Mouse (Mus musculus) thymus, adult 2 months (tissue): ENCODE measurements around the gene Crip1. TPM values are rescaled to one million over a fixed set of nuclear protein-coding genes. Genes with fewer than 3 reads are reported as not detected.

Experiments used
- DNase-seq: peaks from one replicate; pipeline ENCODE4 v3.0.0; 2021
- H3K27ac ChIP-seq: fragments of 200-500 bp; 2 replicates; pipeline ENCODE4 v1.5.1; 2012; ENCODE audit warnings: low read length, control low read depth; ENCODE audit not compliant: control insufficient read depth, insufficient read depth
- H3K27me3 ChIP-seq: fragments of 200-500 bp; 2 replicates; pipeline ENCODE4 v1.6.1; 2012; ENCODE audit warnings: mild to moderate bottlenecking, low read length, moderate library complexity, mixed read lengths; ENCODE audit not compliant: control insufficient read depth, insufficient read depth
- H3K36me3 ChIP-seq: fragments of 200-500 bp; 2 replicates; pipeline ENCODE4 v1.6.1; 2012; ENCODE audit warnings: mild to moderate bottlenecking, low read length, moderate library complexity; ENCODE audit not compliant: control insufficient read depth, insufficient read depth
- H3K4me1 ChIP-seq: fragments of 200-500 bp; replicated peaks from 2 replicates; pipeline ENCODE4 v1.6.1; 2012; ENCODE audit warnings: low read length; ENCODE audit not compliant: control insufficient read depth, insufficient read depth
- H3K4me3 ChIP-seq: fragments of 200-500 bp; 2 replicates; pipeline ENCODE4 v1.5.1; 2012; ENCODE audit warnings: mild to moderate bottlenecking, low read length, control low read depth, moderate library complexity; ENCODE audit not compliant: control insufficient read depth, insufficient read depth
- CTCF ChIP-seq: fragments of 200-500 bp; IDR thresholded peaks from 2 replicates; pipeline ENCODE4 v1.5.1; 2012; ENCODE audit warnings: mild to moderate bottlenecking, control low read depth, low read length, moderate library complexity, borderline replicate concordance; ENCODE audit not compliant: control insufficient read depth, poor library complexity, insufficient read depth; ENCODE audit errors: extremely low read depth
- POLR2A ChIP-seq: fragments of 200-500 bp; IDR thresholded peaks from 2 replicates; pipeline ENCODE4 v1.6.1; 2012; ENCODE audit warnings: mild to moderate bottlenecking, low read length, control low read depth, moderate library complexity; ENCODE audit not compliant: control insufficient read depth, poor library complexity, insufficient read depth; ENCODE audit errors: extremely low read depth
- WGBS: fragments of 180-500 bp; shearing (Covaris S2); methylation state at CpG from one replicate; pipeline ENCODE4 v1.1.7; 2018; 5-methylcytosine and 5-hydroxymethylcytosine counted together
- polyA plus RNA-seq: library from polyadenylated mRNA; depleted of rRNA; stranded (reverse); fragments of >200 nt; gene quantifications from 2 replicates; pipeline ENCODE4 v1.2.3, GENCODE M21; 2012; rRNA removed

Crip1 gene
- 904 and 1,218 TPM in 2 replicates for polyA plus RNA-seq

DNA sequence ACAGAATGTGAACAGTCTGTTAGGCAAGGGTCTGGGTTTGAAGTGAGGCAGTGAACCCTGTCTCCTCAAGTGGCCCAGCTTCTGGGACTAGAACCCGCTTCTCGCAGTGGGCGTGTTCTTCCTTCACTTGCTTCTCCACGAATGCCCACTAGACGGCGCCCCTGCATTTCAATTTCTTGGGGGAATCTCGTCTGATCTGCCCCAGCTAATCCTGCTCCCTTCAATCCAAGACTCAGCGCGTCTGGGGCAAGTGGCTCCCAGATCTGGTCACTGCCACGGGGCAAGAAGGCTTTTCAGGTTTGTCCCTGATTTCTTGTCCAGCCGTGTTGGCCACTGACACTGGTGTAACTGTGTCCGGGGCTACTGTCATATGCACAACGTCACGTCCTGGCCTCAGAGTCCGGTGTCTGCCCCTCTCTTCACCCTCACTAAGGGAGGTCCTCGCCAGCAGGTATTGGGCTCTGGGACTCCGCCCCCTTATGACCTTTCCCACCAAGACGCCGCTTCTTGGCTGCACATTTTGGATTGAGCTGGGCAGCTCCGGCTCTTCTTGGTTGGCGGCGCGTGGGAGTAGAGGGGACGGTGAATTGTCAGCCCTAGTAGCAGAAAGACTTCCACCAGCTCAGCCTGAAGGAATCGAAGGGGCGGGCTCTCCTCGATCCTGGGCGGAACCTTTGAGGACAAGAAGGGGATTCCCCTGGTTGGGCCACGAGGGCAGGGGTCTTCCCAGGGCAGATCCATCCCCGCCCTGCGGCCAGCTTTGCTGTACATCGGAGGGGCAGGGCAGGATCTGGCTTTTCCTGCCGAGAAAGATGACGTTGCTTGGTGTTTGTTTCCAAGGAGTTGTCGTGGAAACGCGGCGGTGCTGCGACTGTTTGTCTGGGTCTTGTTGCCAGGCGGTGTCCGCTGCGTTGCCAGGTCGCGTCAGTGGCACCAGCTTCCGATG lies at the start of gene Crip1:
Gene Crip1 (plus strand): TSS at position 205 of the 946 bp plus-strand sequence.
- Histone ChIP-seq H3K36me3 (no peaks in the 10 kb centered on the region), H3K27me3 (no peaks in the 10 kb centered on the region), H3K4me1 (peaks cover 30% of the 10 kb centered on the region), H3K27ac (no peak within 1 kb of the TSS), H3K4me3 (peak within 1 kb of the TSS; percentile 6; the same call in 1 of the 2 replicates)
- WGBS = 33% methylated on average over 45 of the region's 45 CpGs
- DNase-seq = peak; percentile 91
- TF ChIP-seq POLR2A (no peak), CTCF (peak; percentile 83)

DNA sequence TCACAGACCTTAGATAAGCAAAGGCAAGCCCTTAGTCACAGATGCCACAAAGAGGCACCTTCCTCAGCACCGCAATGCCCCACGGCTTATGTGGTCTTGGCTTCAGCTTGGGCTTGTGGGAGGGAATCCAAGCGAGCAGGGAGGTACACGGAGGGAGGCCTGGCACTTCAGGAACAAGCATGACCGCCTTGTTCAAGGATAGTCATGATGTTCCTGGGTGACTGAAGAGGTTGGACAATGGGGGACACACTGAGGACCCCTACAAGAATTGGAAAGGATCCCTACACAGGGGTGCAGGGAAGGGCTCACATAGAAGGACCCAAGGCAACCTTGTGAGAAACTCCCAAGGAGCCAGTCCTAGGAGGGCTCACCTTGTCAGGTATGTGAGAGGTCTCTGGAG lies 49.1 kb upstream of the Crip1 start:
- no peak for TF ChIP-seq POLR2A
- no peak for TF ChIP-seq CTCF
- H3K27me3 ChIP-seq = no peaks in the 10 kb centered on the region
- H3K36me3 ChIP-seq = no peaks in the 10 kb centered on the region
- peaks cover 41% of the 10 kb centered on the region for H3K4me1 ChIP-seq
- DNase-seq = no peak
- H3K27ac ChIP-seq = no peak overlapping the region
- WGBS = 92% methylated on average over 5 of the region's 5 CpGs
- H3K4me3 ChIP-seq = no peak overlapping the region

DNA sequence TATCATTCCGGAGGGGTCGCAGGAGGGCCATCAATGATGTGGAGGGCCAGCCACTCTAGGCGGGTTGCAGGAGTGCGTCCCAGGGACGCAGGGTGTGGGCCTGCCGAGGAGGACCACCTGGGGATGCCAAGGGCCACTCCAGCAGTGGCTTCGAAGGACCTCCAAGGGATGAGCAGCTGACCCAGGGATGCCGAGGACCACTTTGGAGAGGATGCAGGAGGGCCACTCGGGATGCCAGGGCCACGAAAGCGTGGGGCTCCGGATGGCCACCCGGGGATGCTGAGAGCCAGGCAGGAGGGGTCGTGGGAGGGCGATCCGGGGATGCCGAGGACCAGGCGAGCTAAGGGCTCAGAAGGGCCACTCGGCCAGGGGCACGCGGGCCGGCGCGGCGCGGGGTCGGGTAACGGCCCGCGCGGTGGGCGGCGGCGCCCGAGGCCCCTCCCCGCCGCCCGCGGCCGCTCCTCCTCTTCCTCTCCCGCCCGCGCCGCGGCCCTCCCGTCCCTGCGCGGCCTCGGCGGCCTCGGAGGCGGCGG lies 48.3 kb upstream of the Crip1 start, which contains the start of gene Mta1:
Gene Mta1 (plus strand): TSS at position 530 of the 533 bp plus-strand sequence.
- H3K4me1 ChIP-seq = peaks cover 47% of the 10 kb centered on the region
- H3K4me3 ChIP-seq = peak within 1 kb of the TSS; percentile 64
- no peak for TF ChIP-seq CTCF
- TF ChIP-seq POLR2A = peak; percentile 50; the same call in 1 of the 2 replicates
- WGBS = 10% methylated on average over 38 of the region's 53 CpGs
- no peaks in the 10 kb centered on the region for H3K36me3 ChIP-seq
- DNase-seq = peak; percentile 58
- no peak within 1 kb of the TSS for H3K27ac ChIP-seq
- no peaks in the 10 kb centered on the region for H3K27me3 ChIP-seq

DNA sequence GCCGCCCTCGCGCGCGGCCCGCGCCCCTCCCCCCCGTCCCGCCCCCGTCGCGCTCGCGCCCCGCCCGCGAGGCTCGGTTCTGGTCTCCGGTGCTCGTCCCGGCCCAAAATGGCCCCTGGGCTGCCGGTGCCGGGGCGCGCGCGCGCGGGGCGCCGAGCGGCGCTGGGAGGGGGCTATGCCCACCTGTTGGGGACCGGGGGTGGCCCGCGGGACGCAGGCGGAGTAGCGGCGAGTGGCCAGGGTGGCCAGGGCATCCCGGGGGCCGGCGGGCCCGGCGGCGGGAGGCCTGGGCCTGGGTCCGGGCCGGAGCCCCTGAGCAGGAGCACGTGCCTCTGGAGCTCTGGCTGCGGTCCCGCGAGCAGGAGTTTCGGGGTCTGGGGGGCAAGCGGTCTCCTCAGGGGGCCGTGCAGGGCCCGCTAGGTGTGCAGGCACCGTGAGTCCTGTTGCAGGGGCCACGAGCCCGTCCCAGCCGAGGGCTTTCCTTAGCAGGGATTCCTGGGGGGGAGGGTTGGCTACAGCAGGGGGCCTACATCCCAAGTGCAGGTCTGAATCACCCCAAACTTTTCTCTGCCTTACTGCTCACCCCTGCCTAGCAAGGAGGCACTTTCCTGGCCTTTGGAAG lies 47.5 kb upstream of the Crip1 start:
- no peak for TF ChIP-seq CTCF
- TF ChIP-seq POLR2A = no peak
- WGBS = under 1% methylated on average over 60 of the region's 60 CpGs
- peaks cover 49% of the 10 kb centered on the region for H3K4me1 ChIP-seq
- H3K4me3 ChIP-seq = peak overlapping the region; percentile 61
- H3K27me3 ChIP-seq = no peaks in the 10 kb centered on the region
- peak; percentile 33 for DNase-seq
- H3K36me3 ChIP-seq = no peaks in the 10 kb centered on the region
- H3K27ac ChIP-seq = no peak overlapping the region

DNA sequence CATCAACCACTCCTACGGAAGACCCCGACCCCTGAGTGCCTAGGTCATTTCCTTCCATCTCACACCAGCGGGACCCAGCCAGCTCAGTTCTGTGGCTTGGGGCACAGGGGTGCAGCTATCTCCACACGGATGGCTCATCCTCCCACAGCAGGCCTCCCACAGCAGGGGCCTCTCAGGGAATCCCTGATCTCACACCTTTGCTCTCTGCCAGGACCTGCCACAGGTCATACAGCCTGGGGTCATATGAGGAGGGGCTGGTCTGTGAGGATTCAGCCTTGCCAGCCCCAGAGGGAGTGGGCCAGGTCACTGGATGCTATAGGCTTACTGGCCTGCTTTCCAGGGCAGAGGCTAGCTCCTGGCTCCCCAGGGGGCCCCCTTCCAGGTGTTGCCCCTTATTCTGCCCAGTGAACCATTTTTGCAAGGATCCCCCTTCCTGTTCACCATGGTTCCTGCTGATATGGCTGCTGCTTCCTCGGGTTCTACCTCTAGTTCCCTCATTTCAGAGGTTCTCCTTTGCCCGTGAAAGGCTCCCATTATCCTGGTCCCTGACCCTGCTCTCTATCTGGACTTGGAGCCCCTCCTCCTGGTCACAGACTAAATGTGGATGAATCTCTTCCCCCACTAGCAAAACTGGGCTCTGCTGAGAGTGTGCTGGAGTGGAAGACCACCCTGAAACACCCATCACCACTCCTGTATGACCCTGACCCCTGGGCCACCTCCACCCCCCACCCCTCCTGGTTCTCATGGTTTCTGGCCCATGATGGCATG lies 46.5 kb upstream of the Crip1 start:
- Histone ChIP-seq H3K4me1 (peaks cover 53% of the 10 kb centered on the region), H3K36me3 (no peaks in the 10 kb centered on the region), H3K27me3 (no peaks in the 10 kb centered on the region), H3K27ac (no peak overlapping the region), H3K4me3 (peak overlapping the region; percentile 61)
- 20% methylated on average over 6 of the region's 6 CpGs for WGBS
- no peak for DNase-seq
- TF ChIP-seq POLR2A (no peak), CTCF (no peak)

DNA sequence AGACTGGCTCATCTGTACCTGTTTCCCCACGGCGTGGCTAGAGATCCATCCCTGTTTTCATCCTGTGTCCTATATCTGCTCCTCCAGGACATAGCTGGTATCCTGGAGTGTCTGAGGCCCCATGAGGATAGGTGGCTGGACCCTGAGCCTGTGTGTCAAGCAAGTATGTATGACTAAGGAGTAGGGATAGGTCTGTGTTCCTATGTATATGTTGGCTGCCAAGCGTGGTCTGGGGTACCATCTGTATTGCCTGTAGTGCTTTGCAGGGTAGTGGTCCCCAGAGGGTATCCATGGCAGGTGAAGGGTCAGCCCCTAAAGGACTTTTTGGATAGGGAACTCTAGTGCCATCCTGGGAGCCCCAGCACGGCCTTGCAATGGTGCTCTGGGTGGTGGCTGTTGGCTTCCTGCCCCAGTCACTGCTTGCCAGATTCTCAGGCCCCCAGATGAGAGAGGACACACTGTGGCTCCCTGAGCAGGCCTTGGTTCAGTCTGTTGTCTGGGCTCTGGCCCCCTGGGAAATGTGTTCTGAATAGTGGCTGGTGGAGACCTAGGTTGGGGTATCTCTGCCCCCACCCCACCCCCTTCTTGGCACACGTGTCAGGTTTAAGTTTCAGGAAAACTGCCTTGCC lies 45.6 kb upstream of the Crip1 start:
- peak overlapping the region; percentile 78 for H3K27ac ChIP-seq
- no peak overlapping the region for H3K4me3 ChIP-seq
- H3K27me3 ChIP-seq = no peaks in the 10 kb centered on the region
- DNase-seq = no peak
- H3K36me3 ChIP-seq = no peaks in the 10 kb centered on the region
- 59% methylated on average over 5 of the region's 5 CpGs for WGBS
- peaks cover 53% of the 10 kb centered on the region for H3K4me1 ChIP-seq
- TF ChIP-seq CTCF = no peak
- TF ChIP-seq POLR2A = no peak
